Mouse (Mus musculus): Measurements from ENCODE around the gene Mbnl2. TPM values are rescaled to one million over a fixed set of nuclear protein-coding genes. Genes with fewer than 3 reads are reported as not detected.

The Mbnl2 gene
- total and polyA plus RNA-seq, 3 experiments: 23.8 to 28.9 (median 23.9) TPM

GRCm38 (mm10) chr14:120270031-120270430 lies 5.4 kb upstream of the Mbnl2 start:
- H3K27me3 ChIP-seq (replicated peaks): no peaks in the 10 kb centered on the region
- no peak for TF ChIP-seq ZMIZ1 (IDR thresholded peaks at IDR 0.05; ENCODE audit: low read depth, low read length)
- no peaks in the 10 kb centered on the region for H3K79me2 ChIP-seq (replicated peaks; ENCODE audit: control insufficient read depth, extremely low read depth, insufficient read depth, poor library complexity, severe bottlenecking)
- no peak overlapping the region for H3K27ac ChIP-seq (ENCODE audit: insufficient read depth, low read depth)
- H3K9me3 ChIP-seq (replicated peaks; ENCODE audit: low read length): no peaks in the 10 kb centered on the region
- DNase-seq (ENCODE audit: extremely low read depth): no peak
- in situ Hi-C loops (cut with MboI; ENCODE audit: low pct_ligation_motif_present, low pct_unique_long_range_greater_than_20kb, low sequenced_read_pairs): loop anchor here (10.0 kb wide), 1 partner anchor 125 kb away; no protein-coding TSS in a partner anchor
- dilution Hi-C loops (cut with MboI; ENCODE audit: extremely low pct_ligation_motif_present, extremely low pct_unique_long_range_greater_than_20kb, low sequenced_read_pairs): no loop called here
- H3K4me3 ChIP-seq (replicated peaks in 1 of 3; ENCODE audit: low read depth in 2 of 3, low read length in 2 of 3, poor library complexity in 1 of 3): no peak overlapping the region
- no peak overlapping the region for H3K4me2 ChIP-seq (ENCODE audit: insufficient read depth, low read depth, poor library complexity, severe bottlenecking)
- H3K9ac ChIP-seq (ENCODE audit: insufficient read depth, low read depth): no peak overlapping the region
- no peaks in the 10 kb centered on the region for H3K36me3 ChIP-seq (replicated peaks in 1 of 2; ENCODE audit: control insufficient read depth in 1 of 2, insufficient read depth in 1 of 2, low read length in 1 of 2)
- peaks cover 2 to 16% of the 10 kb centered on the region in 2 experiments; a peak in 2 of 4 replicates for H3K4me1 ChIP-seq (ENCODE audit: control insufficient read depth in 1 of 2, insufficient read depth in 2 of 2)

GRCm38 (mm10) chr14:120270633-120271032 lies 4.8 kb upstream of the Mbnl2 start:
- H3K79me2 ChIP-seq (replicated peaks; ENCODE audit: control insufficient read depth, extremely low read depth, insufficient read depth, poor library complexity, severe bottlenecking): no peaks in the 10 kb centered on the region; the same call in 1 of the 2 replicates
- H3K27ac ChIP-seq (ENCODE audit: insufficient read depth, low read depth): no peak overlapping the region
- no peaks in the 10 kb centered on the region for H3K27me3 ChIP-seq (replicated peaks)
- H3K9me3 ChIP-seq (replicated peaks; ENCODE audit: low read length): no peaks in the 10 kb centered on the region
- TF ChIP-seq SIN3A (IDR thresholded peaks at IDR 0.05; ENCODE audit: low read length): no peak
- no peak for TF ChIP-seq HCFC1 (IDR thresholded peaks at IDR 0.05; ENCODE audit: low read depth, low read length)
- TF ChIP-seq ELF1 (IDR thresholded peaks at IDR 0.05; ENCODE audit: low read depth, low read length): no peak
- TF ChIP-seq POLR2AphosphoS2 (IDR thresholded peaks at IDR 0.05; ENCODE audit: low read depth, low read length): no peak
- no peak for TF ChIP-seq CTCF (conservative IDR thresholded peaks at IDR 0.05 in 1 of 2, IDR thresholded peaks at IDR 0.05 in 1 of 2; ENCODE audit: low read depth in 2 of 2, low read length in 2 of 2)
- no peak for TF ChIP-seq NELFE (IDR thresholded peaks at IDR 0.05; ENCODE audit: low read depth, low read length)
- no peak for TF ChIP-seq RCOR1 (conservative IDR thresholded peaks at IDR 0.05; ENCODE audit: low read depth, low read length)
- no peak for TF ChIP-seq NRF1 (IDR thresholded peaks at IDR 0.05; ENCODE audit: low read depth, low read length)
- TF ChIP-seq CHD1 (IDR thresholded peaks at IDR 0.05; ENCODE audit: low read depth, low read length): no peak
- no peak for TF ChIP-seq ZC3H11A (IDR thresholded peaks at IDR 0.05; ENCODE audit: low read depth, low read length)
- TF ChIP-seq GABPA (IDR thresholded peaks at IDR 0.05; ENCODE audit: insufficient replicate concordance, low read depth, low read length): no peak
- no peak for TF ChIP-seq POLR2A (IDR thresholded peaks at IDR 0.05; ENCODE audit: low read depth, low read length)
- TF ChIP-seq ZKSCAN1 (IDR thresholded peaks at IDR 0.05; ENCODE audit: borderline replicate concordance, low read depth, low read length): no peak
- TF ChIP-seq SMC3 (IDR thresholded peaks at IDR 0.05; ENCODE audit: low read depth, low read length): no peak
- TF ChIP-seq ZMIZ1 (IDR thresholded peaks at IDR 0.05; ENCODE audit: low read depth, low read length): no peak
- no peak for TF ChIP-seq JUND (conservative IDR thresholded peaks at IDR 0.05; ENCODE audit: low read depth, low read length)
- no peak for TF ChIP-seq RAD21 (IDR thresholded peaks at IDR 0.05; ENCODE audit: low read depth, low read length)
- no peak for TF ChIP-seq ETS1 (conservative IDR thresholded peaks at IDR 0.05; ENCODE audit: low read depth, low read length)
- H3K4me1 ChIP-seq (ENCODE audit: control insufficient read depth in 1 of 2, insufficient read depth in 2 of 2): peaks cover 2 to 18% of the 10 kb centered on the region in 2 experiments; a peak in 2 of 4 replicates
- no peaks in the 10 kb centered on the region for H3K36me3 ChIP-seq (replicated peaks in 1 of 2; ENCODE audit: control insufficient read depth in 1 of 2, insufficient read depth in 1 of 2, low read length in 1 of 2)
- no peak overlapping the region for H3K9ac ChIP-seq (ENCODE audit: insufficient read depth, low read depth)
- in situ Hi-C loops (cut with MboI; ENCODE audit: low pct_ligation_motif_present, low pct_unique_long_range_greater_than_20kb, low sequenced_read_pairs): loop anchor here (10.0 kb wide), 1 partner anchor 124 kb away; no protein-coding TSS in a partner anchor
- H3K4me2 ChIP-seq (ENCODE audit: insufficient read depth, low read depth, poor library complexity, severe bottlenecking): no peak overlapping the region
- H3K4me3 ChIP-seq (replicated peaks in 1 of 3; ENCODE audit: low read depth in 2 of 3, low read length in 2 of 3, poor library complexity in 1 of 3): no peak overlapping the region
- DNase-seq (ENCODE audit: extremely low read depth): no peak
- dilution Hi-C loops (cut with MboI; ENCODE audit: extremely low pct_ligation_motif_present, extremely low pct_unique_long_range_greater_than_20kb, low sequenced_read_pairs): no loop called here

All from CH12.LX (cell line).